Comparison of ENCODE assay signal across 19 mouse cellular contexts in genomic region chr11:52272619-52273018, GRCm38 (mm10). TPM values are rescaled to one million over a fixed set of nuclear protein-coding genes. Genes with fewer than 3 reads are reported as not detected.
DNase-seq lines count a peak whose midpoint lies in the region; ATAC-seq lines count a peak whose summit lies in the region.
"Had no signal": no experiment of that assay in that cellular context is flagged by ENCODE, and none has a peak within 500 bp of the region (broad histone marks: within the 10 kb centered on the region; RNA-seq: fewer than 3 reads in every experiment).

No protein-coding gene starts in this region.

- no peak for ATAC-seq in heart, embryonic 11.5 days (replicated peaks; ENCODE audit: insufficient number of reproducible peaks, low FRiP score, low TSS enrichment)
- no peak for ATAC-seq in lung, embryonic 15.5 days (ENCODE audit: borderline replicate concordance, extremely low read depth, low FRiP score, low TSS enrichment)
- ATAC-seq: liver, postnatal 0 days had no signal

- 44% methylated on average over 6 of the region's 6 CpGs for WGBS in heart, embryonic 11.5 days (ENCODE audit: insufficient replicate concordance)
- WGBS in lung, embryonic 15.5 days, result 49% methylated on average over 6 of the region's 6 CpGs

- peaks cover 48% of the 10 kb centered on the region for H3K4me1 ChIP-seq in heart, embryonic 11.5 days (ENCODE audit: control insufficient read depth, insufficient read depth, low read length)
- peaks cover 65% of the 10 kb centered on the region for H3K4me1 ChIP-seq in lung, embryonic 15.5 days

- H3K27me3 ChIP-seq in heart, embryonic 11.5 days (ENCODE audit: control insufficient read depth, insufficient read depth, low read length), result no peaks in the 10 kb centered on the region
- no peaks in the 10 kb centered on the region for H3K27me3 ChIP-seq in lung, embryonic 15.5 days
- H3K27me3 ChIP-seq: hindbrain, embryonic 12.5 days had no signal

- H3K4me2 ChIP-seq in heart, embryonic 11.5 days, result no peak overlapping the region
- H3K4me2 ChIP-seq in lung, embryonic 15.5 days, result peak overlapping the region; percentile 22; the same call in 1 of the 2 replicates
- H3K4me2 ChIP-seq: hindbrain, embryonic 12.5 days had no signal

- intact Hi-C loops in heart, postnatal 10 days (cut with DNase I), result no loop called here
- intact Hi-C loops in gastrocnemius, postnatal 14 days (cut with DNase I; ENCODE audit: low total_unique reads), result no loop called here

- DNase-seq in heart, postnatal 10 days, result no peak
- no peak for DNase-seq in lung, adult 18-20 months
- peak; percentile 71 for DNase-seq in NIH3T3 (ENCODE audit: low read depth)
- peak; percentile 40 for DNase-seq in mesoderm, embryonic 11.5 days (ENCODE audit: low read depth, low spot score)
- no peak for DNase-seq in gastrocnemius, postnatal 14 days
- DNase-seq in thymus, postnatal 4 days, result no peak
- DNase-seq: B cell, adult 2 months; cerebellum, postnatal 14 days; kidney, adult 18-20 months; liver, postnatal 0 days had no signal

- H3K36me3 ChIP-seq in heart, embryonic 11.5 days (ENCODE audit: control insufficient read depth, insufficient read depth, low read length), result no peaks in the 10 kb centered on the region
- H3K36me3 ChIP-seq in lung, embryonic 15.5 days, result no peaks in the 10 kb centered on the region
- H3K36me3 ChIP-seq: hindbrain, embryonic 12.5 days had no signal

- 0 out of 2 replicates have a peak overlapping the region, but pooled peaks have one; percentile 35 for H3K27ac ChIP-seq in heart, embryonic 11.5 days (ENCODE audit: low read depth, low read length)
- H3K27ac ChIP-seq in lung, embryonic 15.5 days, result peak overlapping the region; percentile 84
- H3K27ac ChIP-seq: forebrain, embryonic 10.5 days; hindbrain, embryonic 12.5 days had no signal

- H3K4me3 ChIP-seq in heart, embryonic 11.5 days (ENCODE audit: low read depth, low read length), result no peak overlapping the region
- no peak overlapping the region for H3K4me3 ChIP-seq in lung, embryonic 15.5 days
- H3K4me3 ChIP-seq: forebrain, embryonic 10.5 days; hindbrain, embryonic 12.5 days had no signal

- H3K9ac ChIP-seq in heart, embryonic 11.5 days (ENCODE audit: low read depth, low read length), result 0 out of 2 replicates have a peak overlapping the region, but pooled peaks have one; percentile 34
- no peak overlapping the region for H3K9ac ChIP-seq in lung, embryonic 15.5 days
- H3K9ac ChIP-seq: hindbrain, embryonic 12.5 days; liver, postnatal 0 days had no signal

- no peaks in the 10 kb centered on the region for H3K9me3 ChIP-seq in heart, embryonic 11.5 days (replicated peaks; ENCODE audit: control insufficient read depth, low read length)
- no peaks in the 10 kb centered on the region for H3K9me3 ChIP-seq in lung, embryonic 15.5 days
- H3K9me3 ChIP-seq: forebrain, embryonic 10.5 days; hindbrain, embryonic 12.5 days had no signal

RNA-seq across cellular contexts. Expression of gene Tcf7, which starts 10.2 kb away (rescaled TPM):
- polyA plus RNA-seq in heart, embryonic 11.5 days (2014; fragmentation: Nextera tagmentation; extraction: Ambion mirVana), result 5.3 and 5.5 TPM in 2 replicates
- total RNA-seq in heart, postnatal 10 days (2021), result 1 to 10 TPM; 3.3 to 6.2 TPM
- polyA plus RNA-seq in lung, embryonic 15.5 days (2015; fragmentation: Nextera tagmentation; extraction: Ambion mirVana), result 41.4 and 52.6 TPM in 2 replicates
- total RNA-seq in gastrocnemius, postnatal 14 days (2021), result 1 to 10 TPM; 1.9 to 2.0 TPM

RNA-seq across cellular contexts. Expression of gene Skp1a, which starts 40.8 kb away (rescaled TPM):
- polyA plus RNA-seq in heart, embryonic 11.5 days (2014; fragmentation: Nextera tagmentation; extraction: Ambion mirVana), result 506 and 537 TPM in 2 replicates
- 100 to 1,000 TPM; 239 to 266 TPM for total RNA-seq in heart, postnatal 10 days (2021)
- 809 and 814 TPM in 2 replicates for polyA plus RNA-seq in lung, embryonic 15.5 days (2015; fragmentation: Nextera tagmentation; extraction: Ambion mirVana)
- total RNA-seq in gastrocnemius, postnatal 14 days (2021), result 100 to 1,000 TPM; 244 to 247 TPM

RNA-seq across cellular contexts. Expression of gene Olfr1371, which starts 58.8 kb away (rescaled TPM):
- polyA plus RNA-seq in heart, embryonic 11.5 days (2014; fragmentation: Nextera tagmentation; extraction: Ambion mirVana), result not detected in 2 replicates
- not detected for total RNA-seq in heart, postnatal 10 days (2021)
- polyA plus RNA-seq in lung, embryonic 15.5 days (2015; fragmentation: Nextera tagmentation; extraction: Ambion mirVana), result not detected in 2 replicates
- not detected for total RNA-seq in gastrocnemius, postnatal 14 days (2021)
- total RNA-seq: gastrocnemius, adult 8-10 months; layer of hippocampus, postnatal 10 days; monocyte, adult 5-6 weeks had no signal
- polyA plus RNA-seq: forebrain, embryonic 10.5 days; hindbrain, embryonic 12.5 days; limb, embryonic 11.5 days; liver, postnatal 0 days; thymus, postnatal 0 days had no signal

Comparison
In these comparisons a context has a peak if more than half of its experiments do, and no peak if none do; other contexts are left out.
1. DNase-seq: peak in NIH3T3 (single experiment) and mesoderm, embryonic 11.5 days (single experiment); none in heart, postnatal 10 days (0 of 2), lung, adult 18-20 months (0 of 2), gastrocnemius, postnatal 14 days (single experiment) and thymus, postnatal 4 days (single experiment).